Mouse (Mus musculus) liver, embryonic 14.5 days (tissue): ENCODE measurements around the gene Gm11037. TPM values are rescaled to one million over a fixed set of nuclear protein-coding genes. Genes with fewer than 3 reads are reported as not detected.
A peak's percentile ranks its signal among the peaks of the same experiment; 100 is the strongest.

Experiments
- ATAC-seq: fragments of 200-750 bp; cut with Nextera tagmentation; 2 replicates; pipeline ENCODE4 v1.8.0; 2017; ENCODE audit warnings: moderate number of reproducible peaks, mild to moderate bottlenecking, moderate library complexity; ENCODE audit not compliant: insufficient read depth
- DNase-seq, 3 experiments: peaks; one replicate each; pipeline ENCODE4 v3.0.0-alpha.2; 2012 to 2013; ENCODE audit warnings: low read depth in 3 of 3, low spot score in 3 of 3
- H3K27ac ChIP-seq: fragments of 300-500 bp; sonication (generic); 2 replicates; pipeline ENCODE4 v1.5.1; 2014; ENCODE audit warnings: moderate library complexity, mild to moderate bottlenecking, control low read depth, inconsistent platforms
- H3K27me3 ChIP-seq: fragments of 300-500 bp; sonication (generic); 2 replicates; pipeline ENCODE4 v1.6.1; 2014; ENCODE audit warnings: mild to moderate bottlenecking, low read length, moderate library complexity; ENCODE audit not compliant: control insufficient read depth, insufficient read depth
- H3K36me3 ChIP-seq: fragments of 300-500 bp; sonication (generic); replicated peaks from 2 replicates; pipeline ENCODE4 v1.6.1; 2014; ENCODE audit warnings: low read depth; ENCODE audit not compliant: control insufficient read depth, insufficient read depth
- H3K4me1 ChIP-seq, 2 experiments: fragments of 200-500 bp in 1 of 2; fragments of 300-500 bp in 1 of 2; sonication (generic) in 1 of 2; replicated peaks; 2 replicates each; pipeline ENCODE4 v1.6.1; 2012 to 2014; ENCODE audit warnings: antibody characterized with exemption in 1 of 2, inconsistent platforms in 1 of 2, low read length in 1 of 2; ENCODE audit not compliant: control insufficient read depth in 2 of 2, insufficient read depth in 2 of 2
- H3K4me2 ChIP-seq: fragments of 300-500 bp; sonication (generic); 2 replicates; pipeline ENCODE4 v1.6.1; 2014; ENCODE audit warnings: low read depth, mild to moderate bottlenecking, control low read depth, moderate library complexity
- H3K4me3 ChIP-seq, 2 experiments: fragments of 200-500 bp in 1 of 2; fragments of 300-500 bp in 1 of 2; sonication (generic) in 1 of 2; 2 replicates each; pipeline ENCODE4 v1.5.1; 2012 to 2014; ENCODE audit warnings: low read depth in 2 of 2, low read length in 2 of 2, mild to moderate bottlenecking in 2 of 2, control low read depth in 1 of 2, inconsistent platforms in 1 of 2, moderate library complexity in 1 of 2; ENCODE audit not compliant: insufficient read depth in 1 of 2
- H3K9ac ChIP-seq: fragments of 300-500 bp; sonication (generic); replicated peaks from 2 replicates; pipeline ENCODE4 v1.6.1; 2014; ENCODE audit warnings: mild to moderate bottlenecking, control low read depth, moderate library complexity
- H3K9me3 ChIP-seq: fragments of 300-500 bp; sonication (generic); 2 replicates; pipeline ENCODE4 v1.6.1; 2016; ENCODE audit warnings: low read length, mixed read lengths; ENCODE audit not compliant: control insufficient read depth
- CTCF ChIP-seq: IDR thresholded peaks from 2 replicates; pipeline ENCODE4 v1.5.1; 2016; ENCODE audit warnings: antibody characterized with exemption, low read depth, control low read depth
- EP300 ChIP-seq: IDR thresholded peaks from 2 replicates; pipeline ENCODE4 v1.6.1; 2016; ENCODE audit warnings: antibody characterized with exemption, low read depth
- WGBS: fragments of 180-500 bp; shearing (Covaris S2); extraction: QIAGEN DNeasy Blood & Tissue Kit; methylation state at CpG from one replicate; pipeline ENCODE4 v1.1.7; 2014; ENCODE audit not compliant: insufficient replicate concordance; 5-methylcytosine and 5-hydroxymethylcytosine counted together
- polyA plus RNA-seq, 2 experiments: library from polyadenylated mRNA; depleted of rRNA in 1 of 2; stranded (reverse) in 1 of 2; unstranded in 1 of 2; fragments of >200 nt; fragmentation: Nextera tagmentation in 1 of 2; extraction: Ambion mirVana in 1 of 2; gene quantifications; 2 replicates each; pipeline versions ENCODE4 v1.2.1 to v1.2.3; 2012 to 2014

Gm11037 gene
- polyA plus RNA-seq, 2 experiments = not detected

DNA sequence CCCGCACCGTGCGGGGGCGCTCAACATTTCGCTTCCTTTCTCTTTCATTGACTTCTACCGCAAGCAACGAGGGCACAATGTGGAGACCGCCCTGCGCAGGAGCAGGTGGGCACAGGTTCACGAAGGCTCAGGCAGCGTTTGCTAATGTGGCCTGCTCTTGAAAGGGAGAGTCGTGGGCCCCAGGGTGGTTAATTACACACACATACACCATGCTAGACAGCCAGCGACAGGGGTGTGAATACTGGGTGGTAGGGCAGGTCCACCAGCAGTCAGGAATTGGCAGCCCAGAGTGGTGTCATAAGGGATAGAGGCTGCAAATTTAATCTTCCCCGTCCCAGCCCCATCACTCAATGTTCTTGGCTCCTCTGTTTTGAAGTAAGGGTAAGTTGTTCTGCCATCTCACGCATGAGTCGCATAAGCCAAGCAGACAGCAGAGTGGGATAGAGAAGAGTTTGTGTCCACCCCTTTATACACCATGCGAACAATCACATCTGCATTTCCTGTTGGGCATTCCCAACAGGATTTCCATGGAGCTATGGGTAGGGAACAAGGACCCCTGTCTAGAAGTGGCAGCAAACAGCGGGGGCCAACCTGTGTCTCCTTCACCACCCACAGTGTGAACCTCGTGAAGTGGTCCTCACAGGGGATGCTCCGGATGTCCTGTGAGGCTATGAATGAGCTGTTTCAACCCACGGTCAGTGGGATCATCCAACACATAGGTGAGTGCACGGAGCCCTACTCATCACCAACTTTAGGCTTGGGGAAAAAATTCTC, 9.9 kb downstream of the Gm11037 start:
- H3K27ac ChIP-seq = no peak overlapping the region
- H3K4me3 ChIP-seq = no peak overlapping the region
- peaks cover 6 to 11% of the 10 kb centered on the region in 2 experiments; a peak in 3 of 4 replicates for H3K4me1 ChIP-seq
- TF ChIP-seq CTCF = no peak
- TF ChIP-seq EP300 = no peak
- no peaks in the 10 kb centered on the region for H3K27me3 ChIP-seq
- no peak overlapping the region for H3K9ac ChIP-seq
- ATAC-seq = peak; percentile 7; the same call in 1 of the 2 replicates
- H3K4me2 ChIP-seq = peak overlapping the region; percentile 33
- H3K36me3 ChIP-seq = peaks cover 41% of the 10 kb centered on the region
- DNase-seq = no peak
- H3K9me3 ChIP-seq = no peaks in the 10 kb centered on the region
- 79% methylated on average over 22 of the region's 22 CpGs for WGBS

DNA sequence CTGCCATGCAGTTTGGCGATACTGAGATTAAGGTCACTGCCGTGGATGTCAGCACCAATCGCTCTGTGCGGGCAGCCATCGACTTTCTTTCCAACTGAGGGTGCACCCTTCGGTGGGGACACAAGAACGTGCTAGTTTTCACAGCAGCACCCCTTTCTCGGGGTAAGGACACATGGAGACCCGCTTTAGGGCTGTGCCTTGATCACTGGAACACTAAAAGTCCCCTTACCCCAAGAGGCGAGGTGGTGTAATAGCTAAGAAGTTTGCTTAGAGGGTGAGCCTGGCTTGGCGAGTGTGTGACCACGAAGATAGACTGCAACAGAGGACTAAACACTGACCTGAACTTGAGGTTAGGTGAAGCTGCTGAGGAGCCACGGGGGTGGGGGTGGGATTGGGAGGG, 11.8 kb downstream of the Gm11037 start:
- H3K36me3 ChIP-seq = peaks cover 59% of the 10 kb centered on the region
- H3K4me3 ChIP-seq = no peak overlapping the region
- 71% methylated on average over 13 of the region's 13 CpGs for WGBS
- H3K4me1 ChIP-seq = peaks cover 3% of the 10 kb centered on the region in 2 experiments; a peak in 3 of 4 replicates
- no peaks in the 10 kb centered on the region for H3K27me3 ChIP-seq
- H3K9ac ChIP-seq = no peak overlapping the region
- no peak overlapping the region for H3K27ac ChIP-seq
- TF ChIP-seq EP300 (no peak), CTCF (no peak)
- H3K9me3 ChIP-seq = no peaks in the 10 kb centered on the region
- ATAC-seq (no peak), DNase-seq (no peak)
- H3K4me2 ChIP-seq = no peak overlapping the region

DNA sequence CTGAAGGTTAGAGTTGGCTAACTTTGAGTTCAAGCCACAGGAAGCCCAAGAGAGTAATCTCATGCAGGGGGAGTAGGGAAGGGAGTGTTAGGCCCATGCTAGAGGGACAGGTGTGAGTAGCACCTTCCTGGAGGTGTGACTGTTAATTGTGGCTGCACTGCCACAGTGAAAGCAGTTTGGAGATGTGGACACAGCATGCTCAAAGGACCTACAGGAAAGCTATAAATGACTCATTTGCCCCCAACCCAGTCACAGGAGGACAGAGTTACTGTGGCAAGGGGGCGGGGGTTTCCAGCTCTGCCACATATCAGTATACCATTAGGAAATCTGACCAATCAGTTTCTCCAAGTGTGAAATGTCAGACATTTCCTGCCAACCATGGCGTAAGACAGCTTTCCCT, 12.2 kb downstream of the Gm11037 start:
- no peak overlapping the region for H3K27ac ChIP-seq
- H3K36me3 ChIP-seq = peaks cover 63% of the 10 kb centered on the region
- TF ChIP-seq CTCF = no peak
- peaks cover 3% of the 10 kb centered on the region in 2 experiments; a peak in 3 of 4 replicates for H3K4me1 ChIP-seq
- H3K4me3 ChIP-seq = no peak overlapping the region
- H3K4me2 ChIP-seq = no peak overlapping the region
- ATAC-seq = no peak
- no peaks in the 10 kb centered on the region for H3K9me3 ChIP-seq
- whole genome bisulfite sequencing = 82% methylated on average over 2 of the region's 2 CpGs
- H3K27me3 ChIP-seq = no peaks in the 10 kb centered on the region
- DNase-seq = no peak
- H3K9ac ChIP-seq = no peak overlapping the region

DNA sequence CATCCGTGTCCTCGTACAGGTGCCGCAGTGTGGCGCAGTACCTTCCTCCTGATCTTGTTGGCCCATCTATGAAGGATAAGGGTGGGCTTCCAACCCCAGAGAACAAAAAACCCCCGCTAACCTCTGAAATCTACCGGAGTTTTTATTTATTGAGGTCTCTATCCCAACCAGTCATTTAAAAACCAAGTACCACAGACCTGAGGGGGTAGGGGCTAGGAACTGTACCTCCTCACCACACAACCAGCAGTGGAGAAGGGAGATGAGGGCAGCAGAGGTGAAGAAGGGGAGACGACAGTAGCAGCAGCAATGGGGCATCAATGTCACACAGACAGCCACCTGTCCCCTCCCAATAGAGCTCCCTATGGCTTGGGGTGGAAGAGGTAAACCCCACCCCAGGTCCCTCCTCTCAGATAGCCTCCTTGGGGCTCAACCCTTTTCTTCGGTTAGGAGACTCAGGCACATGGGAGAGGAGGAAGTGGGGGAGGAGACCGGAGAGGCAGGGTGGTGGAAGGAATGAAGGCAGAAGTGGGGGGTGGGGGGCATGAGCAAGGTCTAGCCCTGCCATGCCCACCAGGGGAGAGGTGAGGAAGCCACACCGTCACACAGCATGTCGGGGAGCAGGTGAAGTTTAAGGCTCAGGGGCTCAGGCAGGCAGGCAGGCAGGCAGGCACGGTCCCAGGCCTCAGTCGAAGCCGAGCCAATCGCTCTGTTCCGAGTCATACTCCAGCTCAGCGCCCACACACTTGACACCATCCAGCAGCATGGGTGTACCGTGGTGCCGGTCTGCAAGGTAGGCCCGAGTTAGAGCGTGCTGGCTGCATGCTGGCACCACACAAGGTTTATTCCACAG, 13.1 kb downstream of the Gm11037 start:
- Histone ChIP-seq H3K4me2 (no peak overlapping the region), H3K36me3 (peaks cover 72% of the 10 kb centered on the region), H3K9ac (no peak overlapping the region), H3K27ac (no peak overlapping the region), H3K4me1 (peaks cover 3 to 4% of the 10 kb centered on the region in 2 experiments; a peak in 3 of 4 replicates), H3K9me3 (no peaks in the 10 kb centered on the region), H3K27me3 (no peaks in the 10 kb centered on the region), H3K4me3 (no peak overlapping the region)
- ATAC-seq (no peak), DNase-seq (no peak)
- TF ChIP-seq EP300 (no peak), CTCF (peak; percentile 7; the same call in 1 of the 2 replicates)
- 79% methylated on average over 21 of the region's 21 CpGs for WGBS

DNA sequence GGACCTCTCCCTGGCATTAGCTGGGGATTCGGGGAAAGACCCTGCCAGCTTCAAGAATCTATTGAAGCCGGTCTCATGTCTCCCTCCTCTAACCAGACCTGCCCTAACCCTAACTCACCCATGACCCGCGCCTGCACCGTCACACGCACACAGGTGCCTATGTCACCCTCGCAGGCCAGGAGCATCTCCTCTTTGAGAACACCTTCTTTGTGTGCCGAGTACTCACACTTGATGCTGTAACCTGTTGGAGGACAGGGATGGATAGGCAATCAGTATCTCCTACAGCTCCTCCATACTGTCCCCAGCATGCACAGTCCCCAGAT, 13.7 kb downstream of the Gm11037 start:
- Histone ChIP-seq H3K27ac (no peak overlapping the region), H3K9me3 (no peaks in the 10 kb centered on the region), H3K36me3 (peaks cover 78% of the 10 kb centered on the region), H3K4me1 (peaks cover 8 to 10% of the 10 kb centered on the region in 2 experiments), H3K27me3 (no peaks in the 10 kb centered on the region), H3K4me3 (no peak overlapping the region), H3K4me2 (no peak overlapping the region), H3K9ac (no peak overlapping the region)
- WGBS = 94% methylated on average over 8 of the region's 8 CpGs
- no peak for DNase-seq
- no peak for ATAC-seq
- TF ChIP-seq CTCF = no peak
- no peak for TF ChIP-seq EP300
